Mouse (Mus musculus) intestine, embryonic 16.5 days (tissue): Measurements from ENCODE around the gene Setd5. TPM values are rescaled to one million over a fixed set of nuclear protein-coding genes. Genes with fewer than 3 reads are reported as not detected.
A peak's percentile ranks its signal among the peaks of the same experiment; 100 is the strongest.

ENCODE experiments used
- ATAC-seq: fragments of 200-750 bp; cut with Nextera tagmentation; 2 replicates; pipeline ENCODE4 v1.8.0; 2017; ENCODE audit warnings: moderate TSS enrichment, moderate library complexity
- H3K27ac ChIP-seq: fragments of 300-500 bp; sonication (generic); 2 replicates; pipeline ENCODE4 v1.5.1; 2014; ENCODE audit warnings: mild to moderate bottlenecking, low read length
- H3K27me3 ChIP-seq: fragments of 300-500 bp; sonication (generic); replicated peaks from 2 replicates; pipeline ENCODE4 v1.6.1; 2014; ENCODE audit warnings: low read length, control low read depth, mixed read lengths; ENCODE audit not compliant: control insufficient read depth, insufficient read depth
- H3K36me3 ChIP-seq: fragments of 300-500 bp; sonication (generic); 2 replicates; pipeline ENCODE4 v1.6.1; 2014; ENCODE audit warnings: low read length, control low read depth; ENCODE audit not compliant: control insufficient read depth, insufficient read depth
- H3K4me1 ChIP-seq: fragments of 300-500 bp; sonication (generic); 2 replicates; pipeline ENCODE4 v1.6.1; 2014; ENCODE audit warnings: low read length, control low read depth, mixed read lengths; ENCODE audit not compliant: control insufficient read depth, insufficient read depth
- H3K4me2 ChIP-seq: fragments of 300-500 bp; sonication (generic); 2 replicates; pipeline ENCODE4 v1.6.1; 2014; ENCODE audit warnings: low read depth, low read length, control low read depth
- H3K4me3 ChIP-seq: fragments of 300-500 bp; sonication (generic); 2 replicates; pipeline ENCODE4 v1.5.1; 2014; ENCODE audit warnings: mild to moderate bottlenecking, low read length
- H3K9ac ChIP-seq: fragments of 300-500 bp; sonication (generic); 2 replicates; pipeline ENCODE4 v1.6.1; 2014; ENCODE audit warnings: low read depth, low read length
- H3K9me3 ChIP-seq: fragments of 300-500 bp; sonication (generic); 2 replicates; pipeline ENCODE4 v1.6.1; 2016; ENCODE audit warnings: low read length, control low read depth; ENCODE audit not compliant: control insufficient read depth
- WGBS: fragments of 180-500 bp; shearing (Covaris S2); extraction: QIAGEN DNeasy Blood & Tissue Kit; methylation state at CpG from one replicate; pipeline ENCODE4 v1.1.7; 2014; 5-methylcytosine and 5-hydroxymethylcytosine counted together
- polyA plus RNA-seq: library from polyadenylated mRNA; unstranded; fragments of >200 nt; fragmentation: Nextera tagmentation; extraction: Ambion mirVana; gene quantifications from 2 replicates; pipeline ENCODE4 v1.2.1, GENCODE M21; 2015

Setd5 gene
- 58.5 and 61.2 TPM in 2 replicates for polyA plus RNA-seq

GRCm38 (mm10) chr6:113076686-113077516 lies at the start of gene Setd5:
Setd5 (plus strand) TSS chr6:113077365.
- Histone ChIP-seq H3K9me3 (no peaks in the 10 kb centered on the region), H3K9ac (peak within 1 kb of the TSS; percentile 100), H3K4me3 (peak within 1 kb of the TSS; percentile 91), H3K36me3 (no peaks in the 10 kb centered on the region), H3K4me2 (peak within 1 kb of the TSS; percentile 59), H3K27me3 (no peaks in the 10 kb centered on the region), H3K27ac (peak within 1 kb of the TSS; percentile 100), H3K4me1 (peaks cover 16% of the 10 kb centered on the region)
- ATAC-seq = peak; percentile 89
- WGBS = under 1% methylated on average over 76 of the region's 91 CpGs

DNA sequence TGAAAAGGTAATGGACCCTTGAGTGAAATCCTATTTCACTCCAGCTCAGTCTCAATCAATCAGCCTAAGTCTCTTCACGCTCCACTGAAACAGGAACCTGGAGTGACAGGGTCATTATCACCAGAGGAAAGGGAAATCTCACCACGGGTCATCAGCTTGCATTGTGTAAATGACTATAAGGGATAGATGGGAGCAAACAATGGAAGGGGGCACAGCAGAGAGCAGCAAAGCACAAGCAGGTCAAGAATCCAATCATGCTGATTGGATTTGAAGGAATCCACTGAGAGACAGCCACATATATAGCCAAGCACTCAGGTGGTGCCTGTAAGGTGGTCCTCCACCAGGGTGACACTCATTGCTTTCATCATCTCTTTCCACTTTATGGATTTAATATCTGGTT lies 49.7 kb upstream of the Setd5 start:
- 40% methylated on average over 2 of the region's 2 CpGs for WGBS
- no peaks in the 10 kb centered on the region for H3K27me3 ChIP-seq

DNA sequence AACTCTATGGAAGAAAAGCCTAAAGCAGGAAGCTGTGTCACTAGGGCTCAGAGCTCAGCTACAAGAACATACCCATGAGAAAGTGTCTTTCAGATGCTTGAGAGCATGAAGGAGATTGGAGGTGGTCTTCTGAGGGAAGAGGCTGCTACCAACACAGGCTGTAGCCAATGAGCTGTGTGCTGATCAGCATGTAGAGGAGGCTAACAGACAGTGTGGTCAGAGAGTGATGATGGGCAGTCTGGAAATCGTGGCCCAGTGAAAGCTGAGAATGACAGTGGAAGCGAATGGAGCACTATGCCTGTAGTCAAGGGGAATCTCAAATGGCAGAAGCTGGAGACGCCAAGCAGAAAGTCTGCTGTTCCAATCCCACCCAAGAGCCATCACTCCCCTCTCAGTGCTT lies 48.2 kb upstream of the Setd5 start:
- Histone ChIP-seq H3K9me3 (no peaks in the 10 kb centered on the region), H3K4me2 (no peak overlapping the region), H3K9ac (no peak overlapping the region), H3K27me3 (no peaks in the 10 kb centered on the region), H3K36me3 (no peaks in the 10 kb centered on the region), H3K27ac (no peak overlapping the region), H3K4me1 (peaks cover 9% of the 10 kb centered on the region; the same call in 1 of the 2 replicates), H3K4me3 (no peak overlapping the region)
- 72% methylated on average over 3 of the region's 3 CpGs for WGBS
- no peak for ATAC-seq

More for the DNA sequence above, 49.7 kb upstream of the Setd5 start:
- peaks cover 11% of the 10 kb centered on the region; the same call in 1 of the 2 replicates for H3K4me1 ChIP-seq
- no peak for ATAC-seq
- H3K9ac ChIP-seq = no peak overlapping the region
- no peaks in the 10 kb centered on the region for H3K36me3 ChIP-seq
- H3K27ac ChIP-seq = no peak overlapping the region
- H3K4me3 ChIP-seq = no peak overlapping the region
- no peaks in the 10 kb centered on the region for H3K9me3 ChIP-seq
- H3K4me2 ChIP-seq = no peak overlapping the region

GRCm38 (mm10) chr6:113030553-113030952 lies 46.6 kb upstream of the Setd5 start:
- Histone ChIP-seq H3K4me1 (peaks cover 7% of the 10 kb centered on the region; the same call in 1 of the 2 replicates), H3K27me3 (no peaks in the 10 kb centered on the region), H3K27ac (no peak overlapping the region), H3K9ac (no peak overlapping the region), H3K9me3 (no peaks in the 10 kb centered on the region), H3K36me3 (no peaks in the 10 kb centered on the region), H3K4me3 (no peak overlapping the region), H3K4me2 (no peak overlapping the region)
- peak; percentile 62 for ATAC-seq
- 63% methylated on average over 3 of the region's 3 CpGs for WGBS

- Histone ChIP-seq H3K9me3 (no peaks in the 10 kb centered on the region), H3K4me1 (peaks cover 7% of the 10 kb centered on the region; the same call in 1 of the 2 replicates), H3K9ac (no peak overlapping the region), H3K4me2 (no peak overlapping the region), H3K4me3 (no peak overlapping the region), H3K27me3 (no peaks in the 10 kb centered on the region), H3K36me3 (no peaks in the 10 kb centered on the region), H3K27ac (no peak overlapping the region)
- peak; percentile 72 for ATAC-seq
- 61% methylated on average over 10 of the region's 10 CpGs for WGBS
Measured at GRCm38 (mm10) chr6:113030970-113031660, 46.0 kb upstream of the Setd5 start.

DNA sequence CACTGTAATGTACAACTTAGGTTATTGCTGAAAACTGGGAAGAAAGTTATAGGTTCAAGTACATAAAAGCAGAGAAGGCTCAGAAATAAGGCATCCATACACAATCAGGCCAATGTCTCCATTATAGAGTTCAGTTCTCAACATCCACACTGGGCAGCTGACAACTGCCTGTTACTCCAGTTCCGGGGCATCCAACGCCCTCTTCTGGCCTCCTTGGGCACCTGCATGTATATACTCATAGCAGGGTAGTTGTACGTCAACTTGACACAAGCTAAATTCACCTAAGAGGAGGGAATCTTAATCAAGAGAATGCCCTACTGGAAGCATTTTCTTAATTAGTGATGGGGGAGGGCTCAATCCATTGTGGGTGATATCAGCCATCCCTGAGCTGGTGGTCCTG lies 45.0 kb upstream of the Setd5 start:
- ATAC-seq = no peak
- Histone ChIP-seq H3K36me3 (no peaks in the 10 kb centered on the region), H3K4me3 (no peak overlapping the region), H3K4me2 (no peak overlapping the region), H3K9me3 (no peaks in the 10 kb centered on the region), H3K9ac (no peak overlapping the region), H3K4me1 (peaks cover 7% of the 10 kb centered on the region; the same call in 1 of the 2 replicates), H3K27me3 (no peaks in the 10 kb centered on the region), H3K27ac (no peak overlapping the region)
- WGBS = 71% methylated on average over 3 of the region's 3 CpGs

DNA sequence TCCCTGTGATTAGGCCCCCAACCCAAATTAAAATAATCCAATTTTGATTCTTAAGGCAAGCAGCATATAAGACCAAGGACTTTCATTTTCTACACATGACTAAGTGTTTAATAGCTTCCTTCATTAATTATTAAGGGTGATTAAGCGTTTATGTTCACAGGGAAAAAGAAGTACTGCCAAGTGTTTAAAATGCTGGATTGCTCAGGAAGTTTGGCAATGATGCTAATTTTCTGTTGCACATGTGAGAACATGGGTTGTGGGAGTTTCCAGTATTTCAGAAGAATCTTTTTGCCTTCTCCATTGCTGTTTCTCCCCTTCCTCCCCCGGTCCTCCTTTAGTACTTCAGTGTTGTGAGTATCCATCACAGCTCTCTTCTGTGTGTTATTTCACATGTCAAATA lies 44.0 kb upstream of the Setd5 start:
- H3K36me3 ChIP-seq = no peaks in the 10 kb centered on the region
- no peaks in the 10 kb centered on the region for H3K27me3 ChIP-seq
- no peak overlapping the region for H3K27ac ChIP-seq
- no peak overlapping the region for H3K4me2 ChIP-seq
- H3K9ac ChIP-seq = no peak overlapping the region
- peaks cover 10% of the 10 kb centered on the region; the same call in 1 of the 2 replicates for H3K4me1 ChIP-seq
- 80% methylated on average over 2 of the region's 2 CpGs for WGBS
- ATAC-seq = no peak
- no peaks in the 10 kb centered on the region for H3K9me3 ChIP-seq
- no peak overlapping the region for H3K4me3 ChIP-seq

GRCm38 (mm10) chr6:113034466-113034865 lies 42.7 kb upstream of the Setd5 start:
- Histone ChIP-seq H3K27ac (0 out of 2 replicates have a peak overlapping the region, but pooled peaks have one; percentile 3), H3K4me2 (no peak overlapping the region), H3K4me1 (peaks cover 10% of the 10 kb centered on the region; the same call in 1 of the 2 replicates), H3K9me3 (no peaks in the 10 kb centered on the region), H3K36me3 (no peaks in the 10 kb centered on the region), H3K27me3 (no peaks in the 10 kb centered on the region), H3K9ac (no peak overlapping the region), H3K4me3 (no peak overlapping the region)
- ATAC-seq = no peak
- 66% methylated on average over 6 of the region's 6 CpGs for WGBS

DNA sequence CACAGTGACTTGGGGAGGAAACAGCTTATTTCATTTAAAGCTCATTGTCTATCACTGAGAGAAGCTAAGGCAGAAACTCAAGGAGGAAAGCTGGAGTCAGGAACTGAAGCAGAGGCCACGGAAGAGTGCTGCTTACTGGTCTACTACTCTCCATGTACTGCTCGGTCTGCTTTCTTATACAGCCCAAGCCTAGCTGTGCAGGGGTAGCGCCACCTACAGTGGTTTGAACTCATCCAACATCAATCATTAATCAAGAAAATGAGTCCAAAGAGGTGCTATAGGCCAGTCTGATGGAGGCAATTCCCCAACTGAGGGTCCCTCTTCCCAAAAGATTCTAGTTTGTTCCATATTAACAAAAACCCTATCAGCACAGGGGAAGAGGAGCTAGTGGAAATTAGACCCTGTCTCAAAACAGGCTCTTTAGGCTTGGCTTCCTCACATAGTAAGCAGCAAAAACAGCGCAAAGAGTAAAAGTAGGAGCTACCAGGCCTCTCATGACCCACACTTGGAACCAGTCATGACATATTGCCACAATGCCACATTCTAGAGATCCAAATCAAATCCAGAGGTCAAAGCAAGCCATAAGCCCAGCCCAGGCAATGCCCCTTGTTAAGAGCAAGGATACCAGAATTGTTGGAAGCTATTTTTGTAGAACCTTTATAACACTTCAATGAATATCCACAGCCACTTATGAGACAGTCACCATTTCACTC lies 40.5 kb upstream of the Setd5 start:
- 62% methylated on average over 4 of the region's 4 CpGs for WGBS

More for the DNA sequence above, 40.5 kb upstream of the Setd5 start:
- H3K27ac ChIP-seq = no peak overlapping the region
- no peaks in the 10 kb centered on the region for H3K27me3 ChIP-seq
- H3K4me3 ChIP-seq = no peak overlapping the region
- ATAC-seq = no peak
- no peak overlapping the region for H3K4me2 ChIP-seq
- no peaks in the 10 kb centered on the region for H3K36me3 ChIP-seq
- H3K9me3 ChIP-seq = no peaks in the 10 kb centered on the region
- H3K9ac ChIP-seq = no peak overlapping the region
- 0 out of 2 replicates have a peak, but pooled peaks cover 3% of the 10 kb centered on the region for H3K4me1 ChIP-seq
